In genomic region chr13:103173545-103174182, GRCm38 (mm10) we compare ENCODE assay signal across 8 mouse cellular contexts.
DNase-seq lines count a peak whose midpoint lies in the region; ATAC-seq and TF ChIP-seq lines count a peak whose summit lies in the region.

No protein-coding gene starts in this region.

- intact Hi-C loops in gastrocnemius, postnatal 14 days (cut with DNase I; ENCODE audit: low total_unique reads), result loop anchor here (10.0 kb wide), 1 partner anchor 161 kb away; the partner anchor contains the start of gene Mast4

- H3K27ac ChIP-seq in intestine, embryonic 14.5 days (ENCODE audit: low read depth), result no peak overlapping the region
- no peak overlapping the region for H3K27ac ChIP-seq in intestine, embryonic 15.5 days
- H3K27ac ChIP-seq in kidney, postnatal 0 days, result no peak overlapping the region
- no peak overlapping the region for H3K27ac ChIP-seq in limb, embryonic 14.5 days (replicated peaks; ENCODE audit: low read depth, low read length)
- no peak overlapping the region for H3K27ac ChIP-seq in neural tube, embryonic 15.5 days (replicated peaks)

- no peaks in the 10 kb centered on the region for H3K9me3 ChIP-seq in intestine, embryonic 14.5 days (ENCODE audit: control insufficient read depth, low read length)
- no peaks in the 10 kb centered on the region for H3K9me3 ChIP-seq in intestine, embryonic 15.5 days
- no peaks in the 10 kb centered on the region for H3K9me3 ChIP-seq in kidney, postnatal 0 days (replicated peaks; ENCODE audit: low read length)
- no peaks in the 10 kb centered on the region for H3K9me3 ChIP-seq in limb, embryonic 14.5 days (ENCODE audit: control insufficient read depth, low read length)
- H3K9me3 ChIP-seq in neural tube, embryonic 15.5 days (replicated peaks), result no peaks in the 10 kb centered on the region

- no peak overlapping the region for H3K9ac ChIP-seq in intestine, embryonic 14.5 days (ENCODE audit: low read length)
- no peak overlapping the region for H3K9ac ChIP-seq in intestine, embryonic 15.5 days
- no peak overlapping the region for H3K9ac ChIP-seq in kidney, postnatal 0 days (ENCODE audit: low read depth, low read length)
- H3K9ac ChIP-seq in limb, embryonic 14.5 days (ENCODE audit: low read depth, low read length, severe bottlenecking), result no peak overlapping the region
- no peak overlapping the region for H3K9ac ChIP-seq in neural tube, embryonic 15.5 days (replicated peaks)

- H3K27me3 ChIP-seq in intestine, embryonic 14.5 days (replicated peaks; ENCODE audit: control insufficient read depth, insufficient read depth, low read length), result no peaks in the 10 kb centered on the region
- H3K27me3 ChIP-seq in intestine, embryonic 15.5 days (replicated peaks), result no peaks in the 10 kb centered on the region; the same call in 1 of the 2 replicates
- H3K27me3 ChIP-seq in kidney, postnatal 0 days (ENCODE audit: insufficient read depth, low read length), result no peaks in the 10 kb centered on the region
- no peaks in the 10 kb centered on the region for H3K27me3 ChIP-seq in limb, embryonic 14.5 days (ENCODE audit: control insufficient read depth, insufficient read depth, low read length)
- H3K27me3 ChIP-seq in neural tube, embryonic 15.5 days (replicated peaks), result no peaks in the 10 kb centered on the region

- H3K4me2 ChIP-seq in intestine, embryonic 14.5 days (ENCODE audit: low read length), result no peak overlapping the region
- H3K4me2 ChIP-seq in intestine, embryonic 15.5 days (replicated peaks), result no peak overlapping the region
- peak overlapping the region; percentile 26; the same call in 1 of the 2 replicates for H3K4me2 ChIP-seq in kidney, postnatal 0 days (ENCODE audit: low read length)
- 0 out of 2 replicates have a peak overlapping the region, but pooled peaks have one; percentile 10 for H3K4me2 ChIP-seq in limb, embryonic 14.5 days (replicated peaks; ENCODE audit: low read depth, low read length, severe bottlenecking)
- peak overlapping the region; percentile 43 for H3K4me2 ChIP-seq in neural tube, embryonic 15.5 days

- WGBS in intestine, embryonic 14.5 days, result 24% methylated on average over 7 of the region's 7 CpGs
- WGBS in intestine, embryonic 15.5 days, result 26% methylated on average over 7 of the region's 7 CpGs
- WGBS in kidney, postnatal 0 days, result 19% methylated on average over 7 of the region's 7 CpGs
- WGBS in limb, embryonic 14.5 days, result 18% methylated on average over 7 of the region's 7 CpGs
- WGBS in neural tube, embryonic 15.5 days, result 19% methylated on average over 7 of the region's 7 CpGs

- TF ChIP-seq CTCF in kidney, postnatal 0 days (IDR thresholded peaks at IDR 0.05; ENCODE audit: low read depth), result peak; percentile 84

- no peak for ATAC-seq in intestine, embryonic 14.5 days (replicated peaks; ENCODE audit: low FRiP score, low TSS enrichment, low read depth)
- ATAC-seq in intestine, embryonic 15.5 days, result no peak
- ATAC-seq in kidney, postnatal 0 days (replicated peaks; ENCODE audit: low FRiP score, low read depth), result no peak
- no peak for ATAC-seq in limb, embryonic 14.5 days (ENCODE audit: low FRiP score, low read depth)
- peak; percentile 65; the same call in 1 of the 2 replicates for ATAC-seq in neural tube, embryonic 15.5 days (ENCODE audit: low FRiP score)

- no peaks in the 10 kb centered on the region for H3K36me3 ChIP-seq in intestine, embryonic 14.5 days (ENCODE audit: control insufficient read depth, insufficient read depth, low read length)
- H3K36me3 ChIP-seq in intestine, embryonic 15.5 days, result no peaks in the 10 kb centered on the region
- no peaks in the 10 kb centered on the region for H3K36me3 ChIP-seq in kidney, postnatal 0 days (ENCODE audit: insufficient read depth, low read length)
- H3K36me3 ChIP-seq in limb, embryonic 14.5 days (ENCODE audit: control insufficient read depth, insufficient read depth, low read length), result no peaks in the 10 kb centered on the region
- H3K36me3 ChIP-seq in neural tube, embryonic 15.5 days, result no peaks in the 10 kb centered on the region

- peak; percentile 77 for DNase-seq in intestine, embryonic 14.5 days (ENCODE audit: low spot score)
- DNase-seq in cerebellum, adult 9-11 months, result peak; percentile 10
- DNase-seq in gastrocnemius, postnatal 14 days, result peak; percentile 63
- DNase-seq in kidney, postnatal 0 days (ENCODE audit: low spot score), result peak; percentile 89
- peak; percentile 93 for DNase-seq in limb, embryonic 14.5 days (ENCODE audit: low spot score)
- DNase-seq in urinary bladder, postnatal 25 days (ENCODE audit: low spot score), result peak; percentile 62

- TF ChIP-seq POLR2A in limb, embryonic 14.5 days (IDR thresholded peaks at IDR 0.05; ENCODE audit: borderline replicate concordance, extremely low read depth, insufficient read depth, insufficient read length), result no peak

- H3K4me1 ChIP-seq in intestine, embryonic 14.5 days (replicated peaks; ENCODE audit: control insufficient read depth, insufficient read depth, low read length), result no peaks in the 10 kb centered on the region
- H3K4me1 ChIP-seq in intestine, embryonic 15.5 days (replicated peaks), result no peaks in the 10 kb centered on the region
- no peaks in the 10 kb centered on the region for H3K4me1 ChIP-seq in kidney, postnatal 0 days (replicated peaks; ENCODE audit: insufficient read depth, low read length)
- no peaks in the 10 kb centered on the region for H3K4me1 ChIP-seq in limb, embryonic 14.5 days (ENCODE audit: control insufficient read depth, insufficient read depth, low read length)
- H3K4me1 ChIP-seq in neural tube, embryonic 15.5 days, result peaks cover 7% of the 10 kb centered on the region; the same call in 1 of the 2 replicates

- no peak overlapping the region for H3K4me3 ChIP-seq in intestine, embryonic 14.5 days (ENCODE audit: low read depth, low read length)
- H3K4me3 ChIP-seq in intestine, embryonic 15.5 days (replicated peaks), result no peak overlapping the region
- no peak overlapping the region for H3K4me3 ChIP-seq in kidney, postnatal 0 days (replicated peaks; ENCODE audit: low read depth, low read length)
- H3K4me3 ChIP-seq in limb, embryonic 14.5 days (replicated peaks; ENCODE audit: low read length), result no peak overlapping the region
- H3K4me3 ChIP-seq in neural tube, embryonic 15.5 days (replicated peaks), result no peak overlapping the region

Comparison
In these comparisons a context has a peak if more than half of its experiments do, and no peak if none do; other contexts are left out.
1. DNase-seq: peak in every context shown above with its lines; median percentile 93 in limb, embryonic 14.5 days; 89 in kidney, postnatal 0 days; 77 in intestine, embryonic 14.5 days; 63 in gastrocnemius, postnatal 14 days; 62 in urinary bladder, postnatal 25 days; 10 in cerebellum, adult 9-11 months.
2. H3K4me2 ChIP-seq: peak in kidney, postnatal 0 days (single experiment), limb, embryonic 14.5 days (single experiment) and neural tube, embryonic 15.5 days (single experiment); none in intestine, embryonic 14.5 days (single experiment) and intestine, embryonic 15.5 days (single experiment).